Mouse (Mus musculus): ENCODE results near the gene Kdm4b. TPM values are rescaled to one million over a fixed set of nuclear protein-coding genes. Genes with fewer than 3 reads are reported as not detected.

Kdm4b gene
- polyA plus RNA-seq, 1 experiment: 31.1 TPM

DNA sequence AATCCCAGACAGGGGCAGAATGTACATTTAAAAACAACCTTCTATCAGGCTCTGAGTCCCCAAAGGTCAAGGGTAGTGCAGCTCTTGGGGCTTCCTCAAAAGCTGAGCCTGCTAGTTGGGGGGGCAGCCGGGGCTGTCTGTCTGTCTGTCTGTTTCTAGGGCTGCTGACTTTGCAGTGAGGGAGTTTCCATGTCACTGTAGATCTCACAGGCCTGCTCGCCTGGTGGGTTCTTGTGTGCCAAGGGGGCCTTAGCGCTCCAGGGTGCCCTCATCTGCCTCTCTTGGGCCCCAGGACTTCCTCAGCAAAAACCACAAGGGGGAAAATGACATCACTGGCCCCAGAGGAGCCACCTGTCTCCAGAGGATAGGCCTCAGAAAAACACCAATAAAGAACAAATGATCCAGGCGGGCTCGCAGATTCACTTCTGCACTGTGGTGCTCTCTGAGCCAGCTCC, 117.5 kb downstream of the Kdm4b start:
- Histone ChIP-seq H3K4me3 (replicated peaks) (no peak overlapping the region), H3K27me3 (replicated peaks) (peaks cover 20% of the 10 kb centered on the region), H3K9me3 (no peaks in the 10 kb centered on the region), H3K36me3 (replicated peaks; ENCODE audit: low read length) (peaks cover 32% of the 10 kb centered on the region), H3K4me1 (peaks cover 48% of the 10 kb centered on the region)
- TF ChIP-seq FLI1 (IDR thresholded peaks at IDR 0.05; ENCODE audit: low read length) (no peak), GATA1 (IDR thresholded peaks at IDR 0.05; ENCODE audit: borderline replicate concordance, low read length) (no peak)

GRCm38 (mm10) chr17:56444771-56445170, 118.9 kb downstream of the Kdm4b start:
- TF ChIP-seq FLI1 (IDR thresholded peaks at IDR 0.05; ENCODE audit: low read length) (no peak), GATA1 (IDR thresholded peaks at IDR 0.05; ENCODE audit: borderline replicate concordance, low read length) (no peak)
- peaks cover 46% of the 10 kb centered on the region for H3K36me3 ChIP-seq (replicated peaks; ENCODE audit: low read length)
- no peaks in the 10 kb centered on the region for H3K9me3 ChIP-seq
- peaks cover 21% of the 10 kb centered on the region for H3K27me3 ChIP-seq (replicated peaks)
- no peak overlapping the region for H3K4me3 ChIP-seq (replicated peaks)
- peaks cover 48% of the 10 kb centered on the region for H3K4me1 ChIP-seq

DNA sequence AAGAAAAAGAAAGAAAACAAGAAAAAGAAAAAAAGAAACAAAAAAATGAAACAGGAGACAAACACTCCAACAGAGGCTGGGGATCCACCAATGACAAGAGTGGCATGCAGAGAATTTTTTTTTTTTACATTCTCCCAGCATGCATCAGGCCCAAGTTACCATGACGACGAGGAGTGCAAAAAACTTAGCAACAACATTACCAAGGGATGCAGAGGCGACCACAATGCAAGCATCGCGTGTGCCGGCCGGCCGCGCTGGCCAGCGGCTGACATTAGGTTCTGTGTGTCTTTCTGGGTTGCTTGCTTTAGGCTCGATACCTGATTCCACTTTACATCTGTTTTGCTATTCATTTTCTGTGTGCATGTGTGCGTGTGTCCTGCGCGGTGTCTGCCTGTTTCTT, 119.5 kb downstream of the Kdm4b start:
- Histone ChIP-seq H3K4me1 (peaks cover 47% of the 10 kb centered on the region), H3K27me3 (replicated peaks) (peaks cover 24% of the 10 kb centered on the region), H3K9me3 (no peaks in the 10 kb centered on the region), H3K4me3 (replicated peaks) (no peak overlapping the region), H3K36me3 (replicated peaks; ENCODE audit: low read length) (peaks cover 53% of the 10 kb centered on the region)
- TF ChIP-seq FLI1 (IDR thresholded peaks at IDR 0.05; ENCODE audit: low read length) (no peak), GATA1 (IDR thresholded peaks at IDR 0.05; ENCODE audit: borderline replicate concordance, low read length) (no peak)

- TF ChIP-seq FLI1 (IDR thresholded peaks at IDR 0.05; ENCODE audit: low read length): no peak
- TF ChIP-seq GATA1 (IDR thresholded peaks at IDR 0.05; ENCODE audit: borderline replicate concordance, low read length): no peak
- H3K27me3 ChIP-seq (replicated peaks): peaks cover 36% of the 10 kb centered on the region
- H3K9me3 ChIP-seq: no peaks in the 10 kb centered on the region
- peaks cover 24% of the 10 kb centered on the region for H3K4me1 ChIP-seq
- peaks cover 68% of the 10 kb centered on the region for H3K36me3 ChIP-seq (replicated peaks; ENCODE audit: low read length)
- H3K4me3 ChIP-seq (replicated peaks): no peak overlapping the region
Observed at GRCm38 (mm10) chr17:56447716-56448115, 121.9 kb downstream of the Kdm4b start.

Other genes with a start within 250 kb of the Kdm4b start
- 93.5 and 279 TPM in 2 replicates for gene Hdgfl2, start 246.4 kb upstream of the Kdm4b start, polyA plus RNA-seq (2012; ENCODE audit: insufficient read depth, low replicate concordance)
- not detected in 2 replicates for gene Plin4, start 216.3 kb upstream of the Kdm4b start, polyA plus RNA-seq (2012; ENCODE audit: insufficient read depth, low replicate concordance)
- gene Plin5, start 208.5 kb upstream of the Kdm4b start, polyA plus RNA-seq (2012; ENCODE audit: insufficient read depth, low replicate concordance): not detected in 2 replicates
- 2.7 TPM in 1 of 2 replicates, not detected in the other for gene Lrg1, start 204.1 kb upstream of the Kdm4b start, polyA plus RNA-seq (2012; ENCODE audit: insufficient read depth, low replicate concordance)
- gene Sema6b, start 185.7 kb upstream of the Kdm4b start, polyA plus RNA-seq (2012; ENCODE audit: insufficient read depth, low replicate concordance): 19.4 and 37.0 TPM in 2 replicates
- 0.94 and 3.0 TPM in 2 replicates for gene Tnfaip8l1, start 163.6 kb upstream of the Kdm4b start, polyA plus RNA-seq (2012; ENCODE audit: insufficient read depth, low replicate concordance)
- 13.4 and 39.8 TPM in 2 replicates for gene Mydgf, start 142.1 kb upstream of the Kdm4b start, polyA plus RNA-seq (2012; ENCODE audit: insufficient read depth, low replicate concordance)
- 55.6 and 60.2 TPM in 2 replicates for gene Dpp9, start 107.2 kb upstream of the Kdm4b start, polyA plus RNA-seq (2012; ENCODE audit: insufficient read depth, low replicate concordance)
- 9.5 and 11.2 TPM in 2 replicates for gene Fem1a, start 69.3 kb upstream of the Kdm4b start, polyA plus RNA-seq (2012; ENCODE audit: insufficient read depth, low replicate concordance)
- 13.7 and 27.2 TPM in 2 replicates for gene Ticam1, start 49.3 kb upstream of the Kdm4b start, polyA plus RNA-seq (2012; ENCODE audit: insufficient read depth, low replicate concordance)
- 4.6 and 21.3 TPM in 2 replicates for gene Plin3, start 33.2 kb upstream of the Kdm4b start, polyA plus RNA-seq (2012; ENCODE audit: insufficient read depth, low replicate concordance)
- not detected in 2 replicates for gene Arrdc5, start 25.8 kb upstream of the Kdm4b start, polyA plus RNA-seq (2012; ENCODE audit: insufficient read depth, low replicate concordance)
- 12.4 and 22.6 TPM in 2 replicates for gene Uhrf1, start 22.7 kb upstream of the Kdm4b start, polyA plus RNA-seq (2012; ENCODE audit: insufficient read depth, low replicate concordance)
- 24.6 and 26.9 TPM in 2 replicates for gene Ptprs, start 150.4 kb downstream of the Kdm4b start, polyA plus RNA-seq (2012; ENCODE audit: insufficient read depth, low replicate concordance)
- gene Znrf4, start 186.4 kb downstream of the Kdm4b start, polyA plus RNA-seq (2012; ENCODE audit: insufficient read depth, low replicate concordance): 0.22 TPM in 1 of 2 replicates, not detected in the other
- 2.6 and 23.3 TPM in 2 replicates for gene Gm20219, start 228.3 kb downstream of the Kdm4b start, polyA plus RNA-seq (2012; ENCODE audit: insufficient read depth, low replicate concordance)